8 mouse cellular contexts compared by ENCODE assay signal in the genomic region with DNA sequence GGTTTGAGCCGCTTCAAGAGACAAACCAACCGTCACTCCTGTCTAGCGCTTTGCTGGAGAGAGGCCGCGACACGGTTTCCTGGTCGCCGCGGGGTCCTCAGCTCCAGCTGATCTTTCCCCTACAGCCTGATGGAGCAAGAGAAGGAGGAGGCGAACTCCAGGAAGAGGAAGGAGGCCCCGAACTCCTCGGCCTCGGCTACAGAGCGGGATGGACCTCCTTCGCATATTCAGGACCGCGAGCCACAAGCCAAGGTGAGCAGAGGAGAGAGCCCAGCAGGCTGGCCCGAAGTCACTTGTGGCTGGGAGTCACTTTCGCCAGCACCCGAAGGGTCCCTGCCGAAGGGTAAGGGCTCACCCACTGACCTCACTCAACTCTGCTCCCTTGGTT. TPM values are rescaled to one million over a fixed set of nuclear protein-coding genes. Genes with fewer than 3 reads are reported as not detected.
DNase-seq lines count a peak whose midpoint lies in the region; ATAC-seq and TF ChIP-seq lines count a peak whose summit lies in the region.

No protein-coding gene starts in this region.

- 0% methylated on average over 20 of the region's 21 CpGs for WGBS in forebrain, embryonic 10.5 days
- WGBS in limb, embryonic 14.5 days: under 1% methylated on average over 20 of the region's 21 CpGs
- 0% methylated on average over 21 of the region's 21 CpGs for WGBS in neural tube, embryonic 14.5 days

- H3K4me3 ChIP-seq in forebrain, embryonic 10.5 days: peak overlapping the region; percentile 76
- H3K4me3 ChIP-seq in limb, embryonic 14.5 days (replicated peaks; ENCODE audit: low read length): peak overlapping the region; percentile 65
- peak overlapping the region; percentile 70 for H3K4me3 ChIP-seq in neural tube, embryonic 14.5 days (ENCODE audit: low read depth, low read length)

- peaks cover 35% of the 10 kb centered on the region for H3K36me3 ChIP-seq in forebrain, embryonic 10.5 days (replicated peaks)
- H3K36me3 ChIP-seq in limb, embryonic 14.5 days (ENCODE audit: control insufficient read depth, insufficient read depth, low read length): peaks cover 9% of the 10 kb centered on the region
- H3K36me3 ChIP-seq in neural tube, embryonic 14.5 days (ENCODE audit: control insufficient read depth, insufficient read depth, low read length): no peaks in the 10 kb centered on the region

- TF ChIP-seq POLR2A in limb, embryonic 14.5 days (IDR thresholded peaks at IDR 0.05; ENCODE audit: borderline replicate concordance, extremely low read depth, insufficient read depth, insufficient read length): no peak

- peak overlapping the region; percentile 87 for H3K4me2 ChIP-seq in limb, embryonic 14.5 days (replicated peaks; ENCODE audit: low read depth, low read length, severe bottlenecking)
- H3K4me2 ChIP-seq in neural tube, embryonic 14.5 days (ENCODE audit: low read depth, low read length): peak overlapping the region; percentile 82

- H3K27ac ChIP-seq in forebrain, embryonic 10.5 days: peak overlapping the region; percentile 94
- peak overlapping the region; percentile 76 for H3K27ac ChIP-seq in limb, embryonic 14.5 days (replicated peaks; ENCODE audit: low read depth, low read length)
- peak overlapping the region; percentile 55 for H3K27ac ChIP-seq in neural tube, embryonic 14.5 days (ENCODE audit: low read depth, low read length)

- H3K9ac ChIP-seq in limb, embryonic 14.5 days (ENCODE audit: low read depth, low read length, severe bottlenecking): peak overlapping the region; percentile 72
- peak overlapping the region; percentile 62 for H3K9ac ChIP-seq in neural tube, embryonic 14.5 days (replicated peaks; ENCODE audit: low read depth, low read length)

- no peaks in the 10 kb centered on the region for H3K9me3 ChIP-seq in forebrain, embryonic 10.5 days
- no peaks in the 10 kb centered on the region for H3K9me3 ChIP-seq in limb, embryonic 14.5 days (ENCODE audit: control insufficient read depth, low read length)
- H3K9me3 ChIP-seq in neural tube, embryonic 14.5 days (ENCODE audit: control insufficient read depth, low read length): no peaks in the 10 kb centered on the region

- peak; percentile 10 for DNase-seq in spleen, adult 12 weeks (ENCODE audit: low spot score)
- DNase-seq in spleen, postnatal 10 days (ENCODE audit: low spot score in 2 of 2): no peak
- DNase-seq in forebrain, embryonic 10.5 days (ENCODE audit: extremely low spot score, low spot score): no peak
- no peak for DNase-seq in limb, embryonic 14.5 days (ENCODE audit: low spot score)
- DNase-seq in cerebellum, adult 9-10 months: no peak
- no peak for DNase-seq in frontal cortex, adult 2 months (ENCODE audit: extremely low spot score in 1 of 2, low spot score in 1 of 2)
- DNase-seq in thymus, postnatal 36 days: no peak

- H3K27me3 ChIP-seq in forebrain, embryonic 10.5 days (ENCODE audit: poor library complexity, severe bottlenecking): no peaks in the 10 kb centered on the region
- H3K27me3 ChIP-seq in limb, embryonic 14.5 days (ENCODE audit: control insufficient read depth, insufficient read depth, low read length): no peaks in the 10 kb centered on the region
- H3K27me3 ChIP-seq in neural tube, embryonic 14.5 days (ENCODE audit: control insufficient read depth, insufficient read depth, low read length): no peaks in the 10 kb centered on the region

- H3K4me1 ChIP-seq in forebrain, embryonic 10.5 days: peaks cover 25% of the 10 kb centered on the region
- peaks cover 6% of the 10 kb centered on the region for H3K4me1 ChIP-seq in limb, embryonic 14.5 days (ENCODE audit: control insufficient read depth, insufficient read depth, low read length)
- H3K4me1 ChIP-seq in neural tube, embryonic 14.5 days (ENCODE audit: control insufficient read depth, insufficient read depth, low read length): 0 out of 2 replicates have a peak, but pooled peaks cover 6% of the 10 kb centered on the region

- peak; percentile 80 for ATAC-seq in limb, embryonic 14.5 days (ENCODE audit: low FRiP score, low read depth)
- ATAC-seq in neural tube, embryonic 14.5 days (ENCODE audit: low read depth): no peak; the same call in 1 of the 2 replicates

RNA-seq across cellular contexts. Expression of gene Eri2, which starts 0.4 kb away (rescaled TPM):
- polyA plus RNA-seq in forebrain, embryonic 10.5 days (2016; fragmentation: Nextera tagmentation; extraction: Ambion mirVana): 34.6 and 36.0 TPM in 2 replicates
- 14.0 TPM in 2 replicates for polyA plus RNA-seq in limb, embryonic 14.5 days (2012; rRNA removed)
- polyA plus RNA-seq in limb, embryonic 14.5 days (2014; fragmentation: Nextera tagmentation; extraction: Ambion mirVana): 21.5 and 25.7 TPM in 2 replicates
- polyA plus RNA-seq in neural tube, embryonic 14.5 days (2014; fragmentation: Nextera tagmentation; extraction: Ambion mirVana): 18.3 and 21.2 TPM in 2 replicates
- polyA plus RNA-seq in frontal cortex, adult 2 months (2012; rRNA removed): 6.6 and 8.2 TPM in 2 replicates

RNA-seq across cellular contexts. Expression of gene Rexo5, which starts 0.4 kb away (rescaled TPM):
- 25.5 and 27.3 TPM in 2 replicates for polyA plus RNA-seq in forebrain, embryonic 10.5 days (2016; fragmentation: Nextera tagmentation; extraction: Ambion mirVana)
- 33.1 and 44.4 TPM in 2 replicates for polyA plus RNA-seq in limb, embryonic 14.5 days (2012; rRNA removed)
- polyA plus RNA-seq in limb, embryonic 14.5 days (2014; fragmentation: Nextera tagmentation; extraction: Ambion mirVana): 19.5 and 21.2 TPM in 2 replicates
- 8.4 and 14.3 TPM in 2 replicates for polyA plus RNA-seq in neural tube, embryonic 14.5 days (2014; fragmentation: Nextera tagmentation; extraction: Ambion mirVana)
- polyA plus RNA-seq in frontal cortex, adult 2 months (2012; rRNA removed): 2.1 and 5.7 TPM in 2 replicates

RNA-seq across cellular contexts. Expression of gene Acsm3, which starts 33.5 kb away (rescaled TPM):
- polyA plus RNA-seq in forebrain, embryonic 10.5 days (2016; fragmentation: Nextera tagmentation; extraction: Ambion mirVana): 0.10 and 0.15 TPM in 2 replicates
- polyA plus RNA-seq in limb, embryonic 14.5 days (2012; rRNA removed): 1.1 and 1.6 TPM in 2 replicates
- polyA plus RNA-seq in limb, embryonic 14.5 days (2014; fragmentation: Nextera tagmentation; extraction: Ambion mirVana): 0.28 and 0.32 TPM in 2 replicates
- 0.16 and 0.27 TPM in 2 replicates for polyA plus RNA-seq in neural tube, embryonic 14.5 days (2014; fragmentation: Nextera tagmentation; extraction: Ambion mirVana)
- polyA plus RNA-seq in frontal cortex, adult 2 months (2012; rRNA removed): 0.04 and 0.12 TPM in 2 replicates
